Mouse (Mus musculus) brain, embryonic 14.5 days (tissue): ENCODE measurements at regions not wholly inside any gene's neighbourhood (a gene's known extent, or its start where the extent isn't known, plus 50 kb on each side); places are given as distances from the start of the nearest gene placed in this dataset.

Source experiments
- DNase-seq: peaks from one replicate; pipeline ENCODE4 v3.0.0-alpha.2; 2011; ENCODE audit warnings: low read depth
- CTCF ChIP-seq: fragments of 200-500 bp; IDR thresholded peaks from 2 replicates; pipeline ENCODE4 v1.5.1; 2012; ENCODE audit warnings: inconsistent platforms, mild to moderate bottlenecking, moderate library complexity, borderline replicate concordance; ENCODE audit not compliant: insufficient read depth, insufficient read length; ENCODE audit errors: extremely low read depth
- POLR2A ChIP-seq: fragments of 200-500 bp; IDR thresholded peaks from 2 replicates; pipeline ENCODE4 v1.6.1; 2012; ENCODE audit warnings: mild to moderate bottlenecking, inconsistent platforms, borderline replicate concordance; ENCODE audit not compliant: poor library complexity, insufficient read depth, insufficient read length, severe bottlenecking; ENCODE audit errors: extremely low read depth

GRCm38 (mm10) chr8:44094818-44095217 lies 385.0 kb upstream of the Adam34 start:
- TF ChIP-seq CTCF (no peak), POLR2A (no peak)
- no peak for DNase-seq

- no peak for DNase-seq
- TF ChIP-seq CTCF (no peak), POLR2A (no peak)
Observed at GRCm38 (mm10) chr8:44093491-44093890, 383.6 kb upstream of the Adam34 start.

- TF ChIP-seq POLR2A: no peak
- TF ChIP-seq CTCF: no peak
- no peak for DNase-seq
Observed at GRCm38 (mm10) chr8:44082057-44082456, 372.2 kb upstream of the Adam34 start.

DNA sequence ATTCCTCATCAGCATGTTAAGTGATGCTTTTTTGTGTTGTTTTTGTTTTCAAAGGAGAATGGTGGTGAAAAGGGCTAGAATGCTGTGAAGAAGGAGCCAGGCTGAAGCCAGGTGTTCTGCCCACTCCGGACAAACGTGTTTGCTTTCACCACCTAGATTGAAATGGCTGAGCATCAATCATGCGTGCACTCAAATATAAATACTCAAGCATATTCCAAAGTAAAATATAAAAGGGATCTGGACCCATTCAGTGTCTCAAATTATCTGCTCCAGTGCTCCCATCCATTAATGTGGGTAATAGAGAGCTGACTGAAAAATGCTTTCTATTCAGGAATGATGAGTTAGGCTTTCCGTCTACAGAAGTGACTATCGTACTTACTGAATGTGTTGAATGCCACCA lies 349.0 kb upstream of the Adam34 start:
- TF ChIP-seq CTCF (no peak), POLR2A (no peak)
- peak; percentile 64 for DNase-seq

DNA sequence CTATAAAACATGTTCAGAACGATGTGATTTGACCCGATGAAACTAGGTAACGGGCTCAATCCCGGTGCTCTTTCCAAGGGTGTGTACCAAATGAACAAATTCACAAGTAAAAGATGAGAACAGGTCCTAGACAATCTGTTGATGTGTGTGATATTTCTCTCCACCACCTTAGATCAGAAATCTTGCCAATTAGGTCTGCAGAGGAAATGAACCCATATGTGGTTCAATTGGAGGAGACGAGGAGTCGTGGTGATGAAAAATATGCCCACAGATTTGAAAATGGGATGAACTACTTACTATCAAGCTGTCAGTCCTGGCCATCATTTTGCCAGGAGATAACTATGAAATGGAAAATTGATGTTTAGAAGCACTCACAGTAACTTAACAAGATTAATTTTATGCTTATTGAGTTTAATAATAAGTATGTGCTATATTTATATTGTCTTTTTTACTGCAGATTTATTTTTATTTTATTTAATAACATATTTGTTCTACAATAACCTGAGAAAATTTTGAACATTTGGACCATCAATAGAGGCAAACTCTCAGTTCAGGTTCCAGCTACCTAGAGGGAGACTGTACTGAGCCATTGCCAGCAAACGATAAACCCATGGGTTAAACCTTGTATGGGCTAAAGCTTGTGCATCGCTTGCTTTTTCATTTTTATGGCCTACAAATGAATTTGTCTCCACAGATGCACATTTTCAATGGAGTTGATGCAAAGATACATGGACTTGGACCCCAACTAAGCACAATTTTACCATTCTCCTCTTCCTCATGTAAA lies 332.9 kb upstream of the Adam34 start:
- no peak for TF ChIP-seq CTCF
- no peak for TF ChIP-seq POLR2A
- no peak for DNase-seq

DNA sequence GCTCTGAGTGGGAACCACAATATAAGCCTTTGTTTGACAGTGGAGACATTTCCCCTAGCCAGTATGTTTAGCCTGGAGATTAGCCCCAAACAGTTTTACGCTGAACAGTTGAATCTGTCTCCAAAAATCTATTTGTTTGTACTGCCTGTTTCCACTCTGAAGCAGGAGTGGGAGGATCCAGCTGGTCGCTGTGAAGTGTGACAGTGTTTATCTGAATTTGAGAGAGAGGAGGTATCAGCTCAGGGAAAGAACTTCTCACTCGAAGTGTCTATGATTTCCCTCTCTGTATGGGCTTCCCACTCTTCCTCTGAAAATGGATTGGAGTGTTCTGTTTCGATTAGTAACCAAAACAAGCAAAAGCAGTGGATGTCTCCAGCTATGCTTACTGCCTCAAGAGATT lies 324.4 kb upstream of the Adam34 start:
- TF ChIP-seq POLR2A (no peak), CTCF (no peak)
- no peak for DNase-seq

DNA sequence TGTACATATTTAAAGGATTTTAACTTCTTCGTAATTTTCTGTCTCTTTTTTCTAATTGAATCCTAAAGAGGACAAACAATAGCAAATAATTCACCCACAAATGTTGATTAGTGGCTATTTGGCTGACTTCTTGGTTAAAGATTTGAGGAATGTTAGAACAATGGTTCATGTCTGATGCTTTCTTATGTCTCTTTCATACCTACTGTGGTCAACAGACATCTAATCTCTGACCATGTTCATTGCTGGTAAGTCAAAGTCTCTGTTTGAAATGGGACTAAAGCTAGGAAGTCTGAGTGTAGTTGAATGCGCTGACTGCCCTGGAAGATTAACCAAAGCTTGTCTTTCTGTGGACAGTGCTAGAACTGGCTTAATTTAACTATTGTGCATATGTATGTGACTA lies 321.5 kb upstream of the Adam34 start:
- no peak for DNase-seq
- no peak for TF ChIP-seq CTCF

GRCm38 (mm10) chr8:44030972-44031371 lies 321.1 kb upstream of the Adam34 start:
- DNase-seq: no peak
- TF ChIP-seq CTCF (no peak), POLR2A (no peak)

- DNase-seq: no peak
- TF ChIP-seq POLR2A: no peak
- no peak for TF ChIP-seq CTCF
Observed at GRCm38 (mm10) chr8:44027738-44028137, 317.9 kb upstream of the Adam34 start.

DNA sequence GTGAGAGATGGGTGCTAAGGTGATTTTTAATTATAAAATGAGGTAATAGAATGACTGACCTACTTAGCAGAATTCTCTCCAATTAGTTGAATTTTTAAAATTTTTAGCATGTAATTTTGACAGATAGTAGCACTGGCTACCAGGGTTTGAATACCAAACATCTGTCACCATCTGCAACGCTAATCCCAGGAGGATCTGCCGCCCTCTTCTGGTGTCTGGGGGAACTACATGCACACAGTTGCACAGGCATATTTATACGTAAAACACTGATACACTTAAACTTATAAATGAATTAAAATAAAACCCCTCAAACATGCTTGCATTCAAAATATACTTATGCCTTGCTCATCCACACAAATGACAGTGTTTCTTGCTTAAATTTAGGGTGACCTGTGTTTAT lies 316.1 kb upstream of the Adam34 start:
- DNase-seq: peak; percentile 37
- TF ChIP-seq CTCF (peak; percentile 70; the same call in 1 of the 2 replicates), POLR2A (no peak)

- DNase-seq: no peak
- no peak for TF ChIP-seq CTCF
- no peak for TF ChIP-seq POLR2A
Observed at GRCm38 (mm10) chr8:44024028-44024427, 314.2 kb upstream of the Adam34 start.
